Mouse (Mus musculus): Measurements from ENCODE around the gene Rpl26.

- TF ChIP-seq CTCF (IDR thresholded peaks at IDR 0.05; ENCODE audit: low read depth) (no peak), EP300 (IDR thresholded peaks at IDR 0.05; ENCODE audit: low read depth) (no peak)
Measured at GRCm38 (mm10) chr11:68907251-68907650, 5.9 kb downstream of the Rpl26 start.

Measured in liver, postnatal 0 days (tissue).